Mouse (Mus musculus) heart, embryonic 16.5 days (tissue): ENCODE data around the gene Gpld1. TPM values are rescaled to one million over a fixed set of nuclear protein-coding genes. Genes with fewer than 3 reads are reported as not detected.
A peak's percentile ranks its signal among the peaks of the same experiment; 100 is the strongest.
"Not testable (repeated sequence)": the region's sequence is repeated elsewhere in the genome, so short reads cannot be mapped to it uniquely, and the experiment has no call there.

Experiments
- ATAC-seq: fragments of 200-750 bp; cut with Nextera tagmentation; replicated peaks from 2 replicates; pipeline ENCODE4 v1.8.0; 2017; ENCODE audit warnings: moderate number of reproducible peaks; ENCODE audit not compliant: insufficient read depth, low FRiP score; ENCODE audit errors: extremely low read depth
- H3K27ac ChIP-seq: fragments of 300-500 bp; sonication (generic); 2 replicates; pipeline ENCODE4 v1.5.1; 2014; ENCODE audit warnings: mild to moderate bottlenecking, low read length, control low read depth, moderate library complexity
- H3K27me3 ChIP-seq: fragments of 300-500 bp; sonication (generic); 2 replicates; pipeline ENCODE4 v1.6.1; 2014; ENCODE audit warnings: low read length, mixed read lengths; ENCODE audit not compliant: control insufficient read depth, insufficient read depth
- H3K36me3 ChIP-seq: fragments of 300-500 bp; sonication (generic); 2 replicates; pipeline ENCODE4 v1.6.1; 2014; ENCODE audit not compliant: control insufficient read depth, insufficient read depth
- H3K4me1 ChIP-seq: fragments of 300-500 bp; sonication (generic); 2 replicates; pipeline ENCODE4 v1.6.1; 2014; ENCODE audit warnings: low read length, mixed read lengths; ENCODE audit not compliant: control insufficient read depth, insufficient read depth
- H3K4me2 ChIP-seq: fragments of 300-500 bp; sonication (generic); 2 replicates; pipeline ENCODE4 v1.6.1; 2014; ENCODE audit warnings: low read depth, mild to moderate bottlenecking, control low read depth, low read length
- H3K4me3 ChIP-seq: fragments of 300-500 bp; sonication (generic); 2 replicates; pipeline ENCODE4 v1.5.1; 2014; ENCODE audit warnings: mild to moderate bottlenecking, control low read depth, low read length
- H3K9ac ChIP-seq: fragments of 300-500 bp; sonication (generic); 2 replicates; pipeline ENCODE4 v1.6.1; 2014; ENCODE audit warnings: low read length, control low read depth
- H3K9me3 ChIP-seq: fragments of 300-500 bp; sonication (generic); replicated peaks from 2 replicates; pipeline ENCODE4 v1.6.1; 2016; ENCODE audit warnings: low read length; ENCODE audit not compliant: control insufficient read depth
- WGBS: fragments of 180-500 bp; shearing (Covaris S2); extraction: QIAGEN DNeasy Blood & Tissue Kit; methylation state at CpG from one replicate; pipeline ENCODE4 v1.1.7; 2014; 5-methylcytosine and 5-hydroxymethylcytosine counted together
- polyA plus RNA-seq: library from polyadenylated mRNA; unstranded; fragments of >200 nt; fragmentation: Nextera tagmentation; extraction: Ambion mirVana; gene quantifications from 2 replicates; pipeline ENCODE4 v1.2.1, GENCODE M21; 2015

The Gpld1 gene
- polyA plus RNA-seq, 1 experiment from 2014 or later: 0.25 TPM

DNA sequence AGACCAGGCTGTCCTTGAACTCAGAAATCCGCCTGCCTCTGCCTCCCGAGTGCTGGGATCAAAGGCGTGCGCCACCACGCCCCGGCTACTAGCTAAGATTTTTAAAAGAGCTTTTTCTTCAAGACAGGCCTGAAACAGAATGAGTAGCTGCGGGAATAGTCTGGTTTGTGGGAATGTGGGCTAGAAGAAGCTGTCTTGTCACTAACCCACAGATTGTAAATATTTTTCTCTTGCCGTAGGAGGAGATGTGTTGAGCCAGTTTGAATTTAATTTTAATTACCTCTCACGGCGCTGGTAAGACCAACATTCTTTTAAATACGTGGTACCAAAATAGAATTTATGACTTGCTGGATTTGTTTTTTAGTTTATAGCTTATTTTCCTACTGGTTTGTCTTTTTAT, 15.7 kb downstream of the Gpld1 start:
- no peak for ATAC-seq
- H3K4me2 ChIP-seq: no peak overlapping the region
- no peak overlapping the region for H3K27ac ChIP-seq
- H3K9ac ChIP-seq: no peak overlapping the region
- no peak overlapping the region for H3K4me3 ChIP-seq
- H3K4me1 ChIP-seq: no peaks in the 10 kb centered on the region
- H3K9me3 ChIP-seq: no peaks in the 10 kb centered on the region
- no peaks in the 10 kb centered on the region for H3K36me3 ChIP-seq
- H3K27me3 ChIP-seq: 0 out of 2 replicates have a peak, but pooled peaks cover 2% of the 10 kb centered on the region
- WGBS: 90% methylated on average over 11 of the region's 11 CpGs

DNA sequence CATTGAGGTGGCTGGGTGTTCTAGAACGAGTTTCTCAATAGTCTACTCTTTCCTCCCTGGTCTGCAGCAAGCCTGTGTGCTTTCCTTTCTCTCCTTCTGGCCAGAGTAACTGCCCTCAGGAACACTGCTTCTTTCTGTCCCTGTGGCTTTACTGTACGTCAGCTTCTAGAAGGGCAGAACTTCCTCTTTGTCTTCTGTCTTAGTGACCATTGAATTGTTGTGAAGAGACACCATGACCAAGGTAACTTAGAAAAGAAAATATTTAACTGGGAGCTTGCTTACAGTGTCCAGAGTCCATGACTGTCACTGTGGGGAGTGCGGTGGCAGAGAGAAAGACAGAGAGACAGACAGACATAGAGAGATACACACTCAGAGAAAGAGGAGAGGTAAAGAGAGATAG, 17.1 kb downstream of the Gpld1 start:
- no peaks in the 10 kb centered on the region for H3K36me3 ChIP-seq
- ATAC-seq: no peak
- no peak overlapping the region for H3K4me2 ChIP-seq
- H3K4me1 ChIP-seq: no peaks in the 10 kb centered on the region
- H3K27ac ChIP-seq: no peak overlapping the region
- 0 out of 2 replicates have a peak, but pooled peaks cover 2% of the 10 kb centered on the region for H3K27me3 ChIP-seq
- WGBS: 74% methylated on average over 3 of the region's 3 CpGs
- no peak overlapping the region for H3K9ac ChIP-seq
- H3K9me3 ChIP-seq: no peaks in the 10 kb centered on the region
- no peak overlapping the region for H3K4me3 ChIP-seq

DNA sequence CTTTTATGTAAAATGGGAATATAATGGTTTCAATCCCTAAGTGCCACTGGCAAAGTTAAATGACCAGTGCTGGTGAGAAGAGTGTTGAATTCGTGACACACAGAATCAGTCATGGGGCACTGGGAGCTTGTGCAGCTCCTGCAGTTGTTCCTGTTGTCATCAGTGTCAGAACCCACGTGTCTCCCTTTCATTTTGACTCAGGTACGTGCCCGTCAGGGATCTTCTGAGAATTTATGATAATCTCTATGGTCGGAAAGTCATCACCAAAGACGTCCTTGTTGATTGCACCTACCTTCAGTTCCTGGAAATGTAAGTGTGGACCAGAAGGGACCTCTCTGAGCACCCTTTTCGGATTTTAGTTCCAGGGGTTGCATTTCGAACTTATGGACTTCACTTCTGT, 19.2 kb downstream of the Gpld1 start:
- no peak overlapping the region for H3K4me3 ChIP-seq
- H3K4me2 ChIP-seq: no peak overlapping the region
- no peak for ATAC-seq
- H3K36me3 ChIP-seq: no peaks in the 10 kb centered on the region
- H3K9me3 ChIP-seq: no peaks in the 10 kb centered on the region
- no peaks in the 10 kb centered on the region for H3K27me3 ChIP-seq
- H3K4me1 ChIP-seq: peaks cover 3% of the 10 kb centered on the region
- no peak overlapping the region for H3K9ac ChIP-seq
- H3K27ac ChIP-seq: no peak overlapping the region
- WGBS: 77% methylated on average over 8 of the region's 8 CpGs

DNA sequence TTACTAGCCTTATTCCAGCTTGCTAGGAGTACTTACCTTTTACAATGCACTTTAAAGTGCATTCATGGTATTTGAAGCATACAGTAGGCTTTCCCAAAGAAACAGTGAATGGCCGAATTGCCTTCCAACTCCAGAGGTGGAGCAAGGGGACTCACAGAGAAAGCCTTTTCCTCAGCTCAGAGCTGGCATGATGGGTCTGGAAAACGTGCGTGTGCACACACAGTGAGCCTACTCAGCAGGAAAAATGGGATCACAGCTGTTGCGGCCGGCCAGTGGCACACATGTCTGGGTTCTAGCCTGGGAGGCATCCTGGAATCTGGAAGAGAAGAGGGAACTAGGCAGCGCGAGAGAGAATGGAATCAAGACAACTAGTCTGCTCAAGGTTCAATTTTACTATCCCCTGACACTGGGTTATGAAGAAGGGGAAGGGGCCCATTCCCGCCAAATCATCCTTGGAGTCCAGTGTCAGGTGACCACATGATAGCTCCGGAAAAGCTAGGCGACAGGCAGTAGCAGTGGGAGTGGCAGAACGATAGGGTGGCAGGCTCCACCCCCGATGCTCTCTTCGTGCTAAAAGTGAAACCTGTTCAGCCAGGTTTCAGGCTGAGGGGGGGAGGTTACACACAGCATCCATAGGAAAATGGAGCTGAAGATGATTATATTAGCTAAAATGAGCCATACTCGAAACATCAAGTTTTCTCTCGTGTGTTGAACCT, 22.3 kb downstream of the Gpld1 start:
- Histone ChIP-seq H3K36me3 (no peaks in the 10 kb centered on the region), H3K9ac (peak overlapping the region; percentile 45; the same call in 1 of the 2 replicates), H3K4me2 (peak overlapping the region; percentile 73), H3K27ac (no peak overlapping the region), H3K9me3 (no peaks in the 10 kb centered on the region), H3K4me1 (peaks cover 3% of the 10 kb centered on the region), H3K4me3 (peak overlapping the region; percentile 54), H3K27me3 (no peaks in the 10 kb centered on the region)
- WGBS: 11% methylated on average over 15 of the region's 15 CpGs
- no peak for ATAC-seq

DNA sequence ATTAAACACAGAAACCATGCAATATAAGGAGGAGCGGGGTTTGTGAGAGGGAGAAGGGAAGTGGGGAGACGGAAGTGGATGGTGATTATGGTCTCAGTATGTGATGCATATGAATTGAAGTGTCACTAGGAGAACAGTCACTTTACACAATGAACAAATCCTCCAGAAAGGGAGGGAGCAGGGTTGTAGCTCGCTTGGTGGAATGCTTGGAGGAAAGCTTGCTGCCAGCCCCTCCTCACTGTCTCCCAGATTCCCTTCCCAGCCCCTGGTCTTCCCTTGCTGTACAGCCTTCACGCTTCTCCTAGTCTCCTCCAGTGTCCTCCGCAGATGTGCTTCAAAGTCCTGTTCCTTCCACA, 22.9 kb downstream of the Gpld1 start:
- Histone ChIP-seq H3K36me3 (no peaks in the 10 kb centered on the region), H3K4me3 (peak overlapping the region; percentile 54), H3K27me3 (no peaks in the 10 kb centered on the region), H3K4me1 (peaks cover 3% of the 10 kb centered on the region), H3K27ac (no peak overlapping the region), H3K9ac (peak overlapping the region; percentile 45; the same call in 1 of the 2 replicates), H3K9me3 (no peaks in the 10 kb centered on the region), H3K4me2 (peak overlapping the region; percentile 73)
- no peak for ATAC-seq
- 31% methylated on average over 5 of the region's 5 CpGs for WGBS

DNA sequence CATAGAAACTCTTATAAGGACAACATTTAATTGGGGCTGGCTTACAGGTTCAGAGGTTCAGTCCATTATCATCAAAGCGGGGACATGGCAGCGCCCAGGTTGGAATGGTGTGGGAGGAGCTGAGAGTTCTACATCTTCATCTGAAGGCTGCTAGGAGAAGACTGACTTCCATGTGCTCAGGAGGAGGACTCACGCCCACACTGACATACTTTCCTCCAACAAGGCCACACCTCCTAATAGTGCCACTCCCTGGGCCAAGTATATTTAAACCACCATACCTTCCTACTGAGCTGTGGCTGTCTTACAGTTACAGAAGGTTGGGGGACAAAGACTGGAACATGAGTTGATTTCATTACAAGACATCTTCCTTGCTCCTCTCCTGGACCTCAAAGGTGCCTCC, 28.8 kb downstream of the Gpld1 start:
- not testable (repeated sequence) for H3K9me3 ChIP-seq, H3K9ac ChIP-seq, H3K4me2 ChIP-seq, H3K4me1 ChIP-seq, H3K36me3 ChIP-seq, H3K4me3 ChIP-seq, H3K27ac ChIP-seq, ATAC-seq, H3K27me3 ChIP-seq
- 69% methylated on average over 3 of the region's 3 CpGs for WGBS

DNA sequence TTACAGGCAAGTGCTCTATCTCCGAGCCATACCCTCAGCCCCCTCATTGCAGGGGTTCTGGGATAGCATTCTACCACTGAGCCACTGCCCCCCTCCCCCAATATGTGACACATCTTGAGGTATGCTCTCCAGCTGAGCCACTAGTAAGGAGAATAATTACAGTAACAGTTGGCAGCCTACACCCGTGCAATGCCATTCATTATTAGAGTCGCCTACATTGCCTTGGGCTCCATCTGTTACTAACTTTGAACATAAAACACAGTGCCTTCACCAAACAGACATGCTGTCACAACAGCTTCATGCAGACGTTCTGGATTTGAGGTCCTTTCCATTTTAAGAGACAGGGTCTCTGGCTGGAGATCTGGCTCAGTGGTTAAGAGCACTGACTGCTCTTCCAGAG, 33.4 kb downstream of the Gpld1 start:
- no peak overlapping the region for H3K4me2 ChIP-seq
- H3K36me3 ChIP-seq: no peaks in the 10 kb centered on the region
- no peaks in the 10 kb centered on the region for H3K9me3 ChIP-seq
- no peaks in the 10 kb centered on the region for H3K27me3 ChIP-seq
- H3K9ac ChIP-seq: no peak overlapping the region
- no peaks in the 10 kb centered on the region for H3K4me1 ChIP-seq
- no peak overlapping the region for H3K27ac ChIP-seq
- WGBS: 71% methylated on average over 4 of the region's 4 CpGs
- H3K4me3 ChIP-seq: no peak overlapping the region
- ATAC-seq: no peak

DNA sequence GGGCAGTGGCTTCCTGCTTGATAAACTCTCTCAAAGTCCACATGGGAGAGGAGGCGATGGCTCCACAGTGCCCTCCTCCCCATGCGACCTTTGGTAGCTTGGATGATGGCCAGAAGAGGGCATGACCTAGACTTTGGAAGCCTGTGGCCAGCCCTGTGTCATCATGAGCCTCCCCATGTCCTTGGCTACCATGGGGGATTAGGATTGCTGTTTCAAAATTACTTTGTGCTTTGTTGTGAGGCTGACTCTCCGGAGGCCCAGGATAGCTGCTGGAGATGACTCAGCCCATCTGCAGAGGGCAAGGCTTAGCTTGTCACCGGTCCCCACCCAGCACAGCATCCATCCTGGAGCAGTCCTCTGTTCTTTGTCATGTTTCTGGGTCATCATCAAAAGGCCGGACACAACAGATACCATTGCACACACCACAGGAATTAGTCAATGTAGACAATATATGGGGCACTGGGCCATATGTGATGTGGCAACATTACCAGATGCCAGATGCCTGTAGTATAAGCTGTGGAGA, 34.9 kb downstream of the Gpld1 start:
- Histone ChIP-seq H3K27ac (no peak overlapping the region), H3K36me3 (no peaks in the 10 kb centered on the region), H3K4me2 (no peak overlapping the region), H3K4me3 (no peak overlapping the region), H3K27me3 (no peaks in the 10 kb centered on the region), H3K9ac (no peak overlapping the region), H3K4me1 (no peaks in the 10 kb centered on the region), H3K9me3 (no peaks in the 10 kb centered on the region)
- WGBS: 75% methylated on average over 5 of the region's 5 CpGs
- no peak for ATAC-seq

DNA sequence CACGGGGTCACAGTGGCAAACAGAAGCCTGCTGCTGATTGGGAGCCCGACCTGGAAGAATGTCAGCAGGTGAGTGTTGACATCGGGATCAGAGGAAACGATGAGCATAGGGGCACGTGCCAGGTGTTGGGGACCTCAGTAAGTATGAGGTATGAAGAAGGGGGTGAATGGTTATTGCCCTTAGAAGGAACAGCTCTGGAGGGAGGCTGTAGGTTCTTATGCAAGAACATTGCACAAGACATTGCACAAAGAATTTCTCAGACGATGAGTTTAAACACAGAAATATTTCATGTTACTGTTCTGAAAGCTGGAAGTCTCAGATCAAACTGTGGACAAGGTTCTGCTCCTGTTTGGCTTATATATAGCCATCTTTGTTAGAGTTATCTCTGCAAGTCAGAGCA, 38.1 kb downstream of the Gpld1 start:
- Histone ChIP-seq H3K9ac (no peak overlapping the region), H3K4me2 (no peak overlapping the region), H3K27ac (no peak overlapping the region), H3K4me3 (no peak overlapping the region), H3K27me3 (no peaks in the 10 kb centered on the region), H3K36me3 (no peaks in the 10 kb centered on the region), H3K9me3 (no peaks in the 10 kb centered on the region), H3K4me1 (no peaks in the 10 kb centered on the region)
- 79% methylated on average over 6 of the region's 6 CpGs for WGBS
- ATAC-seq: no peak
